Comparison of ENCODE assay signal across 8 mouse cellular contexts in the genomic region with DNA sequence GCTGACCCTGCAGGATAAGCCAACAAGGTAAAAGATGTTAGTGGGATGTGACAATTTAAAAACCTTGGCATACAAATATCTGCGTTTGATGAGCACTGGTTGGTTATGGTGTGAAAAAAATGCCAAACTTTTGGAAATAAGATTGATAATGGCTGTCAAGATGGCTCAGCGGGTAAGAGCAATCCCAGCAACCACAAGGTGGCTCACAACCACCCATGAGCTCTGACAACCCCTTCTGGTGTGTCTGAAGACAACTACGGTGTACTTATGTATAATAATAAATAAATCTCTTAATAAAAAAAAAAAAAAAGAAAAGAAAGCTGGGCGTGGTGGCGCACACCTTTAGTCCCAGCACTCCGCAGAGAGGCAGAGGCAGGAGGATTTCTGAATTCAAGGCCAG. TPM values are rescaled to one million over a fixed set of nuclear protein-coding genes. Genes with fewer than 3 reads are reported as not detected.
DNase-seq lines count a peak whose midpoint lies in the region; ATAC-seq and TF ChIP-seq lines count a peak whose summit lies in the region.

No protein-coding gene starts in this region.

- no peak for DNase-seq in heart, postnatal 25 days (ENCODE audit: low spot score)
- no peak for DNase-seq in midbrain, embryonic 10.5 days (ENCODE audit: low spot score)
- DNase-seq in ovary, postnatal 10 days (ENCODE audit: low spot score), result no peak
- DNase-seq in urinary bladder, postnatal 14 days (ENCODE audit: low spot score), result no peak
- DNase-seq in left cerebral cortex, postnatal 14 days (ENCODE audit: low spot score in 2 of 2), result no peak

- H3K4me1 ChIP-seq in heart, embryonic 13.5 days, result peaks cover 21% of the 10 kb centered on the region
- peaks cover 51% of the 10 kb centered on the region for H3K4me1 ChIP-seq in E14TG2a.4 (replicated peaks; ENCODE audit: low read depth, low read length)
- peaks cover 19% of the 10 kb centered on the region for H3K4me1 ChIP-seq in hindbrain, embryonic 12.5 days
- peaks cover 22% of the 10 kb centered on the region for H3K4me1 ChIP-seq in midbrain, embryonic 10.5 days

- H3K9ac ChIP-seq in heart, embryonic 13.5 days, result peak overlapping the region; percentile 89
- no peak overlapping the region for H3K9ac ChIP-seq in hindbrain, embryonic 12.5 days

- peak overlapping the region; percentile 90 for H3K4me2 ChIP-seq in heart, embryonic 13.5 days
- peak overlapping the region; percentile 69; the same call in 1 of the 2 replicates for H3K4me2 ChIP-seq in hindbrain, embryonic 12.5 days (replicated peaks)

- peaks cover 56% of the 10 kb centered on the region for H3K36me3 ChIP-seq in heart, embryonic 13.5 days
- H3K36me3 ChIP-seq in E14TG2a.4 (ENCODE audit: insufficient read depth, low read length), result peaks cover 67% of the 10 kb centered on the region
- peaks cover 29% of the 10 kb centered on the region; the same call in 1 of the 2 replicates for H3K36me3 ChIP-seq in hindbrain, embryonic 12.5 days
- peaks cover 58% of the 10 kb centered on the region for H3K36me3 ChIP-seq in midbrain, embryonic 10.5 days

- ATAC-seq in heart, embryonic 13.5 days (ENCODE audit: extremely low read depth, insufficient number of reproducible peaks, low FRiP score, low TSS enrichment), result no peak
- ATAC-seq in hindbrain, embryonic 12.5 days (ENCODE audit: low FRiP score), result no peak

- H3K4me3 ChIP-seq in heart, embryonic 13.5 days, result peak overlapping the region; percentile 86
- peak overlapping the region; percentile 99 for H3K4me3 ChIP-seq in E14TG2a.4 (replicated peaks; ENCODE audit: low read length)
- peak overlapping the region; percentile 65; the same call in 1 of the 2 replicates for H3K4me3 ChIP-seq in hindbrain, embryonic 12.5 days
- H3K4me3 ChIP-seq in midbrain, embryonic 10.5 days, result peak overlapping the region; percentile 86; the same call in 1 of the 2 replicates

- no peaks in the 10 kb centered on the region for H3K27me3 ChIP-seq in heart, embryonic 13.5 days (replicated peaks)
- no peaks in the 10 kb centered on the region for H3K27me3 ChIP-seq in E14TG2a.4 (ENCODE audit: insufficient read depth, low read length)
- no peaks in the 10 kb centered on the region for H3K27me3 ChIP-seq in hindbrain, embryonic 12.5 days
- H3K27me3 ChIP-seq in midbrain, embryonic 10.5 days (ENCODE audit: low read depth, poor library complexity, severe bottlenecking), result no peaks in the 10 kb centered on the region

- H3K9me3 ChIP-seq in heart, embryonic 13.5 days, result no peaks in the 10 kb centered on the region
- H3K9me3 ChIP-seq in E14TG2a.4 (ENCODE audit: low read length), result no peaks in the 10 kb centered on the region
- H3K9me3 ChIP-seq in hindbrain, embryonic 12.5 days (replicated peaks), result no peaks in the 10 kb centered on the region
- H3K9me3 ChIP-seq in midbrain, embryonic 10.5 days (replicated peaks), result no peaks in the 10 kb centered on the region

- no peak for TF ChIP-seq CTCF in E14TG2a.4 (conservative IDR thresholded peaks at IDR 0.05; ENCODE audit: low read length)

- H3K27ac ChIP-seq in heart, embryonic 13.5 days (replicated peaks), result no peak overlapping the region
- H3K27ac ChIP-seq in hindbrain, embryonic 12.5 days, result no peak overlapping the region
- no peak overlapping the region for H3K27ac ChIP-seq in midbrain, embryonic 10.5 days (replicated peaks)

- intact Hi-C loops in heart, postnatal 25 days (cut with DNase I), result loop anchor here (5.0 kb wide), 1 partner anchor 78 kb away; a partner anchor contains a TSS
- intact Hi-C loops in left cerebral cortex, postnatal 14 days (cut with DNase I), result no loop called here

- 68% methylated on average over 6 of the region's 6 CpGs for WGBS in heart, embryonic 13.5 days
- whole genome bisulfite sequencing in hindbrain, embryonic 12.5 days, result 86% methylated on average over 6 of the region's 6 CpGs
- WGBS in midbrain, embryonic 10.5 days, result 83% methylated on average over 6 of the region's 6 CpGs

RNA-seq across cellular contexts. Expression of a gene that starts 1.2 kb away (rescaled TPM):
- polyA plus RNA-seq in heart, embryonic 13.5 days (2015; fragmentation: Nextera tagmentation; extraction: Ambion mirVana), result 67.8 and 75.9 TPM in 2 replicates
- 10 to 100 TPM; 51.7 to 55.3 TPM for total RNA-seq in heart, postnatal 25 days (2021)
- polyA plus RNA-seq in hindbrain, embryonic 12.5 days (2016; fragmentation: Nextera tagmentation; extraction: Ambion mirVana), result 46.8 and 51.1 TPM in 2 replicates
- 72.2 and 92.6 TPM in 2 replicates for polyA plus RNA-seq in midbrain, embryonic 10.5 days (2016; fragmentation: Nextera tagmentation; extraction: Ambion mirVana)
- 10 to 100 TPM; 40.0 to 41.7 TPM for total RNA-seq in left cerebral cortex, postnatal 14 days (2021)

RNA-seq across cellular contexts. Expression of a gene that starts 1.3 kb away (rescaled TPM):
- 24.6 and 26.3 TPM in 2 replicates for polyA plus RNA-seq in heart, embryonic 13.5 days (2015; fragmentation: Nextera tagmentation; extraction: Ambion mirVana)
- total RNA-seq in heart, postnatal 25 days (2021), result 10 to 100 TPM; 30.4 to 34.5 TPM
- 58.3 and 68.2 TPM in 2 replicates for polyA plus RNA-seq in hindbrain, embryonic 12.5 days (2016; fragmentation: Nextera tagmentation; extraction: Ambion mirVana)
- polyA plus RNA-seq in midbrain, embryonic 10.5 days (2016; fragmentation: Nextera tagmentation; extraction: Ambion mirVana), result 58.8 and 63.3 TPM in 2 replicates
- total RNA-seq in left cerebral cortex, postnatal 14 days (2021), result 10 to 100 TPM; 62.1 to 68.3 TPM

RNA-seq across cellular contexts. Expression of a gene that starts 5.1 kb away (rescaled TPM):
- 53.8 and 55.3 TPM in 2 replicates for polyA plus RNA-seq in heart, embryonic 13.5 days (2015; fragmentation: Nextera tagmentation; extraction: Ambion mirVana)
- total RNA-seq in heart, postnatal 25 days (2021), result 1 to 10 TPM; 7.7 TPM
- polyA plus RNA-seq in hindbrain, embryonic 12.5 days (2016; fragmentation: Nextera tagmentation; extraction: Ambion mirVana), result 294 and 303 TPM in 2 replicates
- polyA plus RNA-seq in midbrain, embryonic 10.5 days (2016; fragmentation: Nextera tagmentation; extraction: Ambion mirVana), result 124 and 178 TPM in 2 replicates
- total RNA-seq in left cerebral cortex, postnatal 14 days (2021), result 10 to 100 TPM; 64.6 to 69.9 TPM

RNA-seq across cellular contexts. Expression of a gene that starts 17.7 kb away (rescaled TPM):
- 25.2 and 31.3 TPM in 2 replicates for polyA plus RNA-seq in heart, embryonic 13.5 days (2015; fragmentation: Nextera tagmentation; extraction: Ambion mirVana)
- 100 to 1,000 TPM; 112 to 116 TPM for total RNA-seq in heart, postnatal 25 days (2021)
- polyA plus RNA-seq in hindbrain, embryonic 12.5 days (2016; fragmentation: Nextera tagmentation; extraction: Ambion mirVana), result 25.7 and 28.7 TPM in 2 replicates
- polyA plus RNA-seq in midbrain, embryonic 10.5 days (2016; fragmentation: Nextera tagmentation; extraction: Ambion mirVana), result 29.0 and 29.6 TPM in 2 replicates
- total RNA-seq in left cerebral cortex, postnatal 14 days (2021), result 10 to 100 TPM; 65.2 to 66.9 TPM

RNA-seq across cellular contexts. Expression of a gene that starts 35.4 kb away (rescaled TPM):
- 22.8 and 27.7 TPM in 2 replicates for polyA plus RNA-seq in heart, embryonic 13.5 days (2015; fragmentation: Nextera tagmentation; extraction: Ambion mirVana)
- 10 to 100 TPM; 19.2 to 20.1 TPM for total RNA-seq in heart, postnatal 25 days (2021)
- 45.2 and 46.0 TPM in 2 replicates for polyA plus RNA-seq in hindbrain, embryonic 12.5 days (2016; fragmentation: Nextera tagmentation; extraction: Ambion mirVana)
- polyA plus RNA-seq in midbrain, embryonic 10.5 days (2016; fragmentation: Nextera tagmentation; extraction: Ambion mirVana), result 51.6 and 54.3 TPM in 2 replicates
- 10 to 100 TPM; 30.1 to 32.1 TPM for total RNA-seq in left cerebral cortex, postnatal 14 days (2021)
